Mouse (Mus musculus): ENCODE measurements at regions not wholly inside any gene's neighbourhood (a gene's known extent, or its start where the extent isn't known, plus 50 kb on each side); places are given as distances from the start of the nearest gene placed in this dataset.
A peak's percentile ranks its signal among the peaks of the same experiment; 100 is the strongest.
"Not testable (repeated sequence)": the region's sequence is repeated elsewhere in the genome, so short reads cannot be mapped to it uniquely, and the experiment has no call there.

- no peak for DNase-seq (ENCODE audit: low spot score)
Measured at GRCm38 (mm10) chr7:138758386-138758785, 87.5 kb upstream of the Ppp2r2d start.

GRCm38 (mm10) chr7:138748442-138748841 lies 97.4 kb upstream of the Ppp2r2d start:
- DNase-seq (ENCODE audit: low spot score), result no peak

- DNase-seq (ENCODE audit: low spot score), result no peak
Measured at GRCm38 (mm10) chr7:138746616-138747015, 99.3 kb upstream of the Ppp2r2d start.

DNA sequence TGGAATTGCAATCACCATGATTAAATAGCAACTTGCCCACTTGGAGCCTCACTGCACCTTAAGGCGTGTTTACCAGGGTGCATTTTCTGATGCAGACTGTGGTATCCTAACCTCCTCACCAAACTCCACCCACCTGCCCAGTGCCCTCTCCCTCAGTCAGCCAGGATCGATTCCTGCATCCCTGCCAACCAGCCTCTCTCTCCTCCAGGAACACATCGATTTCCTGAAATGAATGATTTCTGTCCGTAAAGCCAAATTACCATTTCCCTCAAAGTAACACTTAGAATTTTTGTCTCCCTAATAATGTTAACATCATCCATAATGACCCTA lies 103.4 kb upstream of the Ppp2r2d start:
- no peak for DNase-seq (ENCODE audit: low spot score)

DNA sequence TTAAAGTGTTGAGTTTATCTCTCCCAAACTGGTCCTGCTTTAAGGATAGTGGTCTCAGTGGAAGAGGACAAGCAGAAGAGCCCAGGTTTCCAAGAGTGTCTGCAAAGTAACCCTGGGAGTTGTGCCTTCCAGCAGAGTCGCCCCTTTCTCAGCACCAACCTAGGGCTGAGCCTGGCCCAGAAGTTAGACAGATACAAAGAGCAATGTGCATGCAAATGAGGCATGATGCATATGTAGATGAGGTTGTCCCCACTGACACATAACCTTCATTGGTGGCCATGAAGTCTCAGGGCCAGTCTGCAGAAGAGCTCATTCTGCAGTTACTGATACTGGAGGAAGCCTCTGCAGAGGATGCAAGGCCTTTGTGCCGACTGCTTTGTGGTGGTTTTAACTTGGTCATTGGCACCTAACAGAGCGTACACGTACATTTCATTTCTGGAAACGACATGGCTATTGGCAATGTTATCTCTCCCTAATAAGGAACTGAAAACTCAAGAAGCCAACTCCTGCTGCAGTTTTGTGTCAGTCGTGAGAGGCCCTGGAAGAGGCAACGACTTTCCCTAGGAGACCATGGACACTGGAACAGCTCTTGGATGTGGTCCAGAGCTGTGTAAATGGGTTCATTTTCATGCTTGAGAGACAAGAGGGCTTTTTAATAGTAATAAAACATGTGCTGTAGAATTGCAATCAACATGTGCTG lies 103.9 kb upstream of the Ppp2r2d start:
- no peak for DNase-seq (ENCODE audit: low spot score)

DNA sequence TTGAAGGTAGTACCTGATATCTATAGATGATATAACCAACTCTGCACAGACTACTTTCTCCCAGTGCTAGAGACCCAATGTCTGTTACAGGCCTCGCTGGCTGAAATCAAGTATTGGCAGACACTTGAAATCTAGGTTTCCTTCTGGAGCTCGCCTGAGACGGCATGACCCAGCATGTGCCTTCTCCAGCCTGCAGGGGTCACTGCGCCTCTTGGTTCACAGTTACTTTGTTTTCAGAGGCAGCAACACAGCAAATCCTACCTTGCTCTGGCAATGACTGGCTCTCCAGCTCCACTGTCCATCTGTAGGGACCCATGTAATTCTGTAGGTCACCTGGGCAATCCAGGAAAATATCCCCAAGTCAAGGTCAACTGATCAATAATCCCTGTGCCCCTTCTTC lies 111.6 kb upstream of the Ppp2r2d start:
- DNase-seq (ENCODE audit: low spot score), result no peak

DNA sequence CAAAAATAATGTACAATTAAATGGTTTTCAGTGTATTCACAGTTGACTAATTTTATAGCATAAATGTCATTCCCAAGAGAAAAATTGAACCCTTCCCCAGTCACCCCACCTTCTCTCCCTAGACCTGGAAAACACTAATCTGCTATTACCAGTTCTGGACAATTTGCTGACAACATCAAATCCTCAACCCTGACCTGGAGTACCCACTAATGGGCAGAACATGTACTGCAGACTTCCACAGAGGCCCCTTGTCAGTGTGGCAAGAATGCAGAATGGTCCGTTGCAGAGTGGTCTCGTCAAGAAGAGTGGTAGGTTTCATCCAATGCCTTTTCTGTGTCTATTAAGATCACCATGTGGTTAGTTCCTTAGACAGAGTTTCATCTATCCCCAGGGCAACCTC lies 121.0 kb upstream of the Ppp2r2d start:
- DNase-seq (ENCODE audit: low spot score), result no peak

- DNase-seq (ENCODE audit: low spot score), result no peak
Measured at GRCm38 (mm10) chr7:138719608-138720007, 126.3 kb upstream of the Ppp2r2d start.

DNA sequence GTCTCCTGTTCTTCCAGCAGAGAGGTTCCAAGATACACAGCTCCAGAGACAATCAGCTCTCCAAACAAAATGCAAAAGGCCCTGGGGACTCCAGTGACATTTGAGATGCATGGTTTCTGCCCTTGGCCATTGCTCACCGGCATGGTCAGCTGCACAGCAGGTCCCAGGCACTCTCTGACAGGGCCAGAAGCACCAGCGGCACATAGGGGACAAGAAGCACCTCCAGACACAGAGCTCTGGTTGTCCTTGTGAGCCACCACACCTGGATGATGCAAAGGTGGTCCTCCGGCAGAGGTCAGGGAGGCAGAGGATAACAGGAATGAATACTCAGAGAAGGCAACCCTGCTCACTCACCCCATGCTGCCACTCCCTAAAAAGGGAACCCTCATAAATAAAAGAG lies 126.8 kb upstream of the Ppp2r2d start:
- no peak for DNase-seq (ENCODE audit: low spot score)

GRCm38 (mm10) chr7:138714731-138715130 lies 131.1 kb upstream of the Ppp2r2d start:
- DNase-seq (ENCODE audit: low spot score), result no peak

DNA sequence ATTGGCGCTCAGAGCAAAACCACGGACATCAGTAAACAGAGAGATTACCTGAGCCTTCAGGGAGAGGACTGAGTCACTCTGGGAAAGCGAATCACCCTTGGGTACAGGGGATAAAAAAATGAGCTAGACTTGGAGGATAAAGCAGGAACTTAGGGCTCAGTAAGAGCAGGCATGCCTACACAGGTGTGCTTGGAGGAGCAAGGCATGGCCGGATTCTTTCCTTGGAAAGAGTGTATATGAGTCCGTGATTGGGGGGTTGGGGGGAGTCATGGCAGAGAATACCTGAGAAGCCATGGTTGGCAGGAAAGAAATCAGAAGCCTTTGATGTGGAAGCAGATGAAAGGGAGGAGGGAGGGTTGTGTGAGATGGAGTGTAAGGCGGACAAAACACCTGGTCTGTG lies 137.5 kb upstream of the Ppp2r2d start:
- no peak for DNase-seq (ENCODE audit: low spot score)

DNA sequence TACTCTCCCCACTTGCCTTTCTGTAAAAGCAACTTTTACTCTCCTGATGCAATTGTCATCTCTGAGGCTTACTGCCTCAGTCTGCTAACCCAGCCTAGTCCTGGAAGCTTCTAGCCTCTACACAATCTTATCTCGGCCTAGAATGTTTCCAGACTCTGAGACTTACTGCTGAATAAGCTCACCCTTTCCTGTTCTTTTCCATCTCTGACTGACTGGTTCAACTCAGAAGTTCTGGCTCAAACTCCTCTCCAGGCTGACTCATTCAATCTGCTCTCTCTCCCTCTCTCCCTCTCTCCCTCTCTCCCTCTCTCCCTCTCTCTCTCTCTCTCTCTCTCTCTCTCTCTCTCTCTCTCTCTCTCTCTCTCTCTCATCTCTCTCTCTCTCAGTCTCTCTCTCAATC lies 146.3 kb upstream of the Ppp2r2d start:
- not testable (repeated sequence) for DNase-seq (ENCODE audit: low spot score)

- DNase-seq (ENCODE audit: low spot score), result no peak
Measured at GRCm38 (mm10) chr7:138682161-138682560, 163.7 kb upstream of the Ppp2r2d start.

DNA sequence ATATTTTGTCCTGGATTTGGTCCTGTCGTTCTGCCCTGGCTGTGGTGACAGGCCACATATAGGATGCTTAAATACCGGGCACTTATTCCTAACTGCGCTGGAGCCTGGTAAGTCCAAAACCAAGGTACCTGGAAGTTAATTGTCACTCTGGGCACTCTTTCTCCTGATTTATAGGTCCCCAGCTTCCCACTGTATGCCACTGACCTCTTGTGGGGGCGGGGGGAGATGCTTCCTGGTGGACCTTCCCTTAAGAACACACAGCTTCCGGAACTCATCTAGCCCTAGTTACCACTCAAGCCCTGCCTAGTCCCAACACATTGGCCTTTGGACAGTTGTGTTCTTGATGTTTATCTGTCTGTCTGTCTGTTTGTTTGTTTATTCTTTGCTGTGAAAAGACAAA lies 165.3 kb upstream of the Ppp2r2d start:
- no peak for DNase-seq (ENCODE audit: low spot score)

DNA sequence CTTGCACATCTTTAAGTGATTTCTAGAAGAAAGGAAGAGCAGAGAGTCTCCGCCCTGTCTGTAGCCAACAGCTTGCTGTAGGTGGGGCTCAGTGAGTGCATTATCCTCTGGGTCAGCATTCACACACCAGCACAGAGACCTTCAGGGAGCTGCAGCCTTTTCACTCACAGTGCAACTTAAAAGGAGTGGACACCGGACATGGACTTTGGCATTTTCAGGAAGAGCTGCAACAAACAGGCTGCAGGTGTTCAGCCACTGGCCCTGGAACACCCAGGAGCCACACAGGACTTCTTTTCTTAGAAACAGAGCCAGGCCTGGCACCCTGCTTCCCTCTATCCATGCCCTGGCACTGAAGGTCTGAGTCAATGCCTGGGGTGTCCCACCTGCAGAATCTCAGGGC lies 166.3 kb upstream of the Ppp2r2d start:
- DNase-seq (ENCODE audit: low spot score), result no peak

DNA sequence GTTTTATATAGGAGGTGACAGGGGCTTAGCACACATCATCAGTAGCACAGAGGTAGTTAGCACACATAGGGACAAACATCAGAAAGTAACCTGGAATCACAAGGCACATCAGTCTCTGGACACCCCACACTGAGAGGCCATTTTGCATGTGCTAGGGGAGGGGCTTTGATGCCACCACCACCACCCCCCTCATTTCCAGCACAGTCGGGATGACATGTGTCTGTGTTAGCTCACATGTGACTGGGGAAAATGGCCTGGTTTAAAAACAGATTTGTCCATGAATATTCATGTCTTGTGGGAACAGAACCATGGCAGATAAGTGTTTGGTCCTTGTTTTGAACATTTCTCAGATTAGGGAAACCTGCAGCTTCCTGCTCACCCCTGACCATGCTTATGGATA lies 172.9 kb upstream of the Ppp2r2d start:
- DNase-seq (ENCODE audit: low spot score), result no peak

GRCm38 (mm10) chr7:138668337-138668736 lies 177.5 kb upstream of the Ppp2r2d start:
- DNase-seq (ENCODE audit: low spot score), result peak; percentile 9

DNA sequence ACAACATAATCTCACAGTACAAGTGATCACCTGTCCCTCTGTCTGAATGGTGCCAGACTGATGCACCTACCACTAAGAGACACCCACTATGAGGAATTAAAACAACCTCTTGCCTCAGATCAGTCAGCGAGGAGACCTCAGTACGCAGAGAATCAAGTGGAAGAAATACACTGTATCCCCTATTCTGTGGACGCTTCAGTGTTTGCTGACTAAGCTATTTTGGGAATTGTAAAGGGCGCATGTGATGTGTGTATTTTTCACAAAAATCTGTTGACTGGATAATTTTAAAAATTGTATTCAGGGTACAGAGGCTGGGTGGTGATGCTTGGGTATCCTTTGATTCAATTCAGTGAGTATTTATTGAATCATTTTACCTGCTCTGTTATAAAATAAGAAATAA lies 185.8 kb upstream of the Ppp2r2d start:
- no peak for DNase-seq (ENCODE audit: low spot score)

DNA sequence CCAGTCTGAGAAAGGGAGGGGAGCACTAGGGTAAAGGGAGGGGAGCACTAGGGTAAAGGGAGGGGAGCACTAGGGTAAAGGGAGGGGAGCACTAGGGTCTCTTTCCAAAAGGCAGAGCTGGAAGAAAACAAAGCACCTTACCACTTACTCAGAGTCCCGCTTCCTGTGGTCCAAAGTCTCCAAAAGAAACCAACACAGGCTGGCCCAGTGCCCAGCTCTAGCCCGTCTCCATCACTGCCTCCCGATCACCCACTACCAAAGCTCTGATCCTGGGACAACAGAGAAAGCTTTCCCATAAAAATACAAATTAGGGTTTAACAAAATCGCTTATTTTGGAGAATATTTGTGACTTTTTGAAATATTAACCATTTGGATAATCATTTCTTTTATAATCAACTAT lies 188.4 kb upstream of the Ppp2r2d start:
- DNase-seq (ENCODE audit: low spot score), result no peak

- no peak for DNase-seq (ENCODE audit: low spot score)
Measured at GRCm38 (mm10) chr7:138657076-138657475, 188.8 kb upstream of the Ppp2r2d start.

GRCm38 (mm10) chr7:138655940-138656339 lies 189.9 kb upstream of the Ppp2r2d start:
- DNase-seq (ENCODE audit: low spot score), result no peak

DNA sequence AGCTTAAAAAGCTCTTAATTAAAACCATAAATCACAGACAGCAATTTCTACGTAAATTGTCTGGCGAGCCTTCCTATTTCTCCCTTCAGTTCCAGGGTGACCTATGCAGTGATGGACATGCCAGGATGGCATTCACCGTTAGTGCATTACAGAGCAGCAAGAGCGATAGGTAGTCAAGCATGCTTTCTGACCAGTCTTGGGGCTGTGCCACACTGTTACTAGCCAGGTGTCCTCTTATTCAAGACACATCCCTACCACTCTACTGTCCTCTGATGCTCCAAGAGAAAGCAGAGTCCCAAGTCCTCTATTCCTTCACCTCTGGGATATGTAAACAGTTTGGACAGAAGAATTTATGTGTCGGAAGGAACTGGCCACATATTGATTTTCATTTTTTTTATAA lies 194.9 kb upstream of the Ppp2r2d start:
- DNase-seq (ENCODE audit: low spot score), result no peak

- no peak for DNase-seq (ENCODE audit: low spot score)
Measured at GRCm38 (mm10) chr7:138647636-138648035, 198.2 kb upstream of the Ppp2r2d start.

DNA sequence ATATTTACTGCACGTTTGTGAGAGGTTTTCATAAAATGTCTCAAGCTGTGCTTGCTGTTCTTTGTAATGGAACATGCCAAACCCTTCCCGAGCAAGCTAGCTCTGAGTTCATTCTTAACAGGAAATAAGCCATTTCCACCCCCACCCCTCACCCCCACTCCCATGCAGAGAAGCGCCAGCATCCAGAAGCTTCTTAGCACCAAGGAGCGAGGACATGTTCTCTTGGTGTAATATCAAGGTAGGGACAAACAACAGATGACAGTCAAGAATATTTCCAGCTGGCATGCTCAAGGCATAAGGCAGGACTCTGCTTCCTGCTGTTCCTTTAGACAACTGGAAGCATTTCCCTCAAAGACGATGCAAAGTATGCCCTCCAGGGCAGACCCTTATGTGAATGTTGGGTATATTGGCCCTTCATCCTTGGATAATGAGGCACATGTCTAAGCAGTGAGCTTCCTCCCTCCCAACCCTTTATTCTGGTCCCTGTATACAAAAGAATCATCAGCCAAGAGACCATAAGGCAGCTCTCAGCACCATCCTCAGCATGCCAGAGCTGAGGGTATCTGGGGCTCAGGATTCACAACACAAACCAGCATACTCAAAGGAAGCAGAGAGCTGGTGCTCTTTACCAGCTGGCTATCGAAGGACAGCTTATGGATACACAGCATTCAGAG lies 205.2 kb upstream of the Ppp2r2d start:
- DNase-seq (ENCODE audit: low spot score), result peak; percentile 11

Measured in layer of hippocampus, adult 9-10 months (tissue).